Mouse (Mus musculus): Measurements from ENCODE around the gene Wasf3.
A peak's percentile ranks its signal among the peaks of the same experiment; 100 is the strongest.
"Not testable (repeated sequence)": the region's sequence is repeated elsewhere in the genome, so short reads cannot be mapped to it uniquely, and the experiment has no call there.

- peak; percentile 65 for TF ChIP-seq CTCF (IDR thresholded peaks at IDR 0.05)
- TF ChIP-seq POLR2A, EP300 (IDR thresholded peaks at IDR 0.05; ENCODE audit: insufficient read depth, low read depth, low read length): not testable (repeated sequence)
Observed at GRCm38 (mm10) chr5:146479564-146479963, 94.8 kb downstream of the Wasf3 start.

Data from heart, adult 2 months (tissue).